Mouse (Mus musculus) c-Kit-negative CD71-positive TER-119-positive erythroid progenitor cells, embryonic 14.5 days (primary cell): ENCODE measurements around the gene Rbms3.

Experiments used
- DNase-seq: peaks from one replicate; pipeline ENCODE4 v3.0.0-alpha.2; 2013; ENCODE audit warnings: low read depth, low spot score

The Rbms3 gene

GRCm38 (mm10) chr9:117102198-117102930 is 527.3 kb downstream of the Rbms3 start:
- DNase-seq, result no peak

- no peak for DNase-seq
Measured at GRCm38 (mm10) chr9:117100181-117100580, 529.5 kb downstream of the Rbms3 start.

GRCm38 (mm10) chr9:117093551-117093950 is 536.2 kb downstream of the Rbms3 start:
- DNase-seq, result no peak

- DNase-seq, result no peak
Measured at GRCm38 (mm10) chr9:117092177-117092555, 537.5 kb downstream of the Rbms3 start.

GRCm38 (mm10) chr9:117091253-117092176 is 538.2 kb downstream of the Rbms3 start:
- DNase-seq, result no peak

- no peak for DNase-seq
Measured at GRCm38 (mm10) chr9:117089409-117090147, 540.1 kb downstream of the Rbms3 start.

- DNase-seq, result no peak
Measured at GRCm38 (mm10) chr9:117088309-117088708, 541.4 kb downstream of the Rbms3 start.

- no peak for DNase-seq
Measured at GRCm38 (mm10) chr9:117085706-117086105, 544.0 kb downstream of the Rbms3 start.

- DNase-seq, result no peak
Measured at GRCm38 (mm10) chr9:117084471-117084870, 545.2 kb downstream of the Rbms3 start.

GRCm38 (mm10) chr9:117079471-117079870 is 550.2 kb downstream of the Rbms3 start:
- no peak for DNase-seq

- no peak for DNase-seq
Measured at GRCm38 (mm10) chr9:117077548-117077947, 552.2 kb downstream of the Rbms3 start.

- DNase-seq, result no peak
Measured at GRCm38 (mm10) chr9:117076785-117077184, 552.9 kb downstream of the Rbms3 start.

GRCm38 (mm10) chr9:117072433-117073099 is 557.1 kb downstream of the Rbms3 start:
- no peak for DNase-seq

GRCm38 (mm10) chr9:117070616-117071015 is 559.1 kb downstream of the Rbms3 start:
- DNase-seq, result no peak

- DNase-seq, result no peak
Measured at GRCm38 (mm10) chr9:117069232-117069631, 560.5 kb downstream of the Rbms3 start.

- DNase-seq, result no peak
Measured at GRCm38 (mm10) chr9:117067703-117068419, 561.9 kb downstream of the Rbms3 start.

GRCm38 (mm10) chr9:117066502-117066901 is 563.2 kb downstream of the Rbms3 start:
- no peak for DNase-seq

GRCm38 (mm10) chr9:117065601-117066000 is 564.1 kb downstream of the Rbms3 start:
- DNase-seq, result no peak

- no peak for DNase-seq
Measured at GRCm38 (mm10) chr9:117059586-117059985, 570.1 kb downstream of the Rbms3 start.

GRCm38 (mm10) chr9:117059135-117059534 is 570.6 kb downstream of the Rbms3 start:
- DNase-seq, result no peak

GRCm38 (mm10) chr9:117051935-117052334 is 577.8 kb downstream of the Rbms3 start:
- no peak for DNase-seq
